Mouse (Mus musculus) neural tube, embryonic 11.5 days (tissue): ENCODE data around the gene Ydjc. TPM values are rescaled to one million over a fixed set of nuclear protein-coding genes. Genes with fewer than 3 reads are reported as not detected.

Source experiments
- ATAC-seq: fragments of 200-750 bp; cut with Nextera tagmentation; 2 replicates; pipeline ENCODE4 v1.8.0; 2017; ENCODE audit warnings: moderate number of reproducible peaks, mild to moderate bottlenecking, moderate TSS enrichment, moderate library complexity; ENCODE audit not compliant: insufficient read depth, low FRiP score, low TSS enrichment
- DNase-seq: peaks from one replicate; pipeline ENCODE4 v3.0.0-alpha.2; 2015; ENCODE audit warnings: low spot score
- H3K27ac ChIP-seq: fragments of 300-500 bp; sonication (generic); 2 replicates; pipeline ENCODE4 v1.5.1; 2014; ENCODE audit warnings: low read depth, mild to moderate bottlenecking, low read length
- H3K27me3 ChIP-seq: fragments of 300-500 bp; sonication (generic); 2 replicates; pipeline ENCODE4 v1.6.1; 2014; ENCODE audit warnings: mild to moderate bottlenecking, low read length, mixed read lengths; ENCODE audit not compliant: control insufficient read depth, insufficient read depth
- H3K36me3 ChIP-seq: fragments of 300-500 bp; sonication (generic); 2 replicates; pipeline ENCODE4 v1.6.1; 2014; ENCODE audit warnings: mild to moderate bottlenecking, low read length, moderate library complexity, mixed read lengths; ENCODE audit not compliant: control insufficient read depth, insufficient read depth
- H3K4me1 ChIP-seq: fragments of 300-500 bp; sonication (generic); 2 replicates; pipeline ENCODE4 v1.6.1; 2014; ENCODE audit warnings: low read length, mixed read lengths; ENCODE audit not compliant: control insufficient read depth, insufficient read depth
- H3K4me2 ChIP-seq: fragments of 300-500 bp; sonication (generic); 2 replicates; pipeline ENCODE4 v1.6.1; 2014; ENCODE audit warnings: low read depth, mild to moderate bottlenecking, moderate library complexity
- H3K4me3 ChIP-seq: fragments of 300-500 bp; sonication (generic); 2 replicates; pipeline ENCODE4 v1.5.1; 2014; ENCODE audit warnings: low read depth, low read length
- H3K9ac ChIP-seq: fragments of 300-500 bp; sonication (generic); 2 replicates; pipeline ENCODE4 v1.6.1; 2014; ENCODE audit warnings: mild to moderate bottlenecking, low read length
- H3K9me3 ChIP-seq: fragments of 300-500 bp; sonication (generic); 2 replicates; pipeline ENCODE4 v1.6.1; 2016; ENCODE audit warnings: low read length; ENCODE audit not compliant: control insufficient read depth
- WGBS: fragments of 180-500 bp; shearing (Covaris S2); extraction: QIAGEN DNeasy Blood & Tissue Kit; methylation state at CpG from one replicate; pipeline ENCODE4 v1.1.7; 2014; 5-methylcytosine and 5-hydroxymethylcytosine counted together
- polyA plus RNA-seq: library from polyadenylated mRNA; unstranded; fragments of >200 nt; fragmentation: Nextera tagmentation; extraction: Ambion mirVana; gene quantifications from 2 replicates; pipeline ENCODE4 v1.2.1, GENCODE M21; 2014

Ydjc gene
- polyA plus RNA-seq, 1 experiment from 2014 or later: 12.5 TPM

DNA sequence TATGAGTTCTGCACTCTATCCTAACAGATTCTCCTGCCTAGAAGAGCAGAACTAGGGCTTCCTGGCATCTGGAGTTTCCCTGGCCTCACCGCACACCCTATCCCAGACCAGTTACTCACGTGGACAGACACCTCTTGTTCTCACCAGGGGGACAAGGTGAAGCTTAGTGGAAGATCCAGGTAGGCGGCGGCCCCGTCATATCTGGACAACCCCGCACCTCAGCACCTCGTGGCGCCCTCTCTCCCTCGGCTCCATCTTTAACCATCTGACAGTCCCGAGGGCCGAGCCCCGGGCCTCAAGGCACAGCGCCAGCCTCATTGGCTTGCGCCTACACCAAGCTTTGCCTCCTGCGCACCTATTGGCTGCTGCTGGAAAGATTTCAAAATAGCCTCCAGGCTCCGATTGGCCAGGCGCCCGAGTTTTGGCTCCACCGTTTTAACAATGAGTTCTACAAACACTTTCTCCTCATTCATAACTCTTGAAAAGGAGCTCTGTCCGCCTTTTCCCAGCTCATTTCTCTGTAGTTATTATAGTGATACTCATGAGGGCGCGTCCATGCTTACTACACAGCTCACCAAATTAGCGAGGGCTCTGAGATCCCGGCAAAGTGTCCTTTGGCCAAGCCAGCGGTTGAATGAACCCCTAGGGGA is 19.4 kb upstream of the Ydjc start, which contains the start of gene 2610318N02Rik:
2610318N02Rik (minus strand) TSS at position 297 of the 650 bp plus-strand sequence.
- no peaks in the 10 kb centered on the region for H3K9me3 ChIP-seq
- peaks cover 2% of the 10 kb centered on the region; the same call in 1 of the 2 replicates for H3K36me3 ChIP-seq
- ATAC-seq: peak; percentile 96
- H3K27ac ChIP-seq: peak within 1 kb of the TSS; percentile 64
- under 1% methylated on average over 25 of the region's 25 CpGs for WGBS
- no peaks in the 10 kb centered on the region for H3K27me3 ChIP-seq
- peak within 1 kb of the TSS; percentile 75 for H3K9ac ChIP-seq
- peak within 1 kb of the TSS; percentile 93 for H3K4me2 ChIP-seq
- peaks cover 11% of the 10 kb centered on the region; the same call in 1 of the 2 replicates for H3K4me1 ChIP-seq
- DNase-seq: peak; percentile 92
- H3K4me3 ChIP-seq: peak within 1 kb of the TSS; percentile 70

DNA sequence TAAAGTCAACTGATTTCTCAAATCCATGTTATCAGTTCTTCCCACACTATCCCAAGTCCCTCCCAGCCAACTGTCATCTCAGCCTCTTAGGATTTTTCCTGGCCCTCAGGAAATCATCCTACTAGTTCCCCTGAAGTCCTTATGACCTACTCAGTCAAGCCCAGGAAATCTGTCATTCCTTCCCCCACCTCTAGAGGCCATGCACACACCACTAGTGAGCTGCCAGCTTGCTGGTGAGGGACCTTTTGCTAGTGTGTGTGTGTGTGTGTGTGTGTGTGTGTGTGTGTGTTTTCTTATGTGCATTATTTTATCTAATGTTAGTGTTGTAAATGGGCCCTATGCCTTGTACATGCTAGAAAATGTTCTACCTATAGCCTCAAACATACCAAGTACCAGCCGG is 17.1 kb upstream of the Ydjc start:
- no peaks in the 10 kb centered on the region for H3K36me3 ChIP-seq
- DNase-seq (no peak), ATAC-seq (no peak)
- 97% methylated on average over 1 of the region's 1 CpGs for WGBS
- peaks cover 10% of the 10 kb centered on the region for H3K4me1 ChIP-seq
- no peak overlapping the region for H3K4me3 ChIP-seq
- H3K27ac ChIP-seq: no peak overlapping the region
- H3K9ac ChIP-seq: no peak overlapping the region
- H3K9me3 ChIP-seq: no peaks in the 10 kb centered on the region
- no peaks in the 10 kb centered on the region for H3K27me3 ChIP-seq
- no peak overlapping the region for H3K4me2 ChIP-seq

DNA sequence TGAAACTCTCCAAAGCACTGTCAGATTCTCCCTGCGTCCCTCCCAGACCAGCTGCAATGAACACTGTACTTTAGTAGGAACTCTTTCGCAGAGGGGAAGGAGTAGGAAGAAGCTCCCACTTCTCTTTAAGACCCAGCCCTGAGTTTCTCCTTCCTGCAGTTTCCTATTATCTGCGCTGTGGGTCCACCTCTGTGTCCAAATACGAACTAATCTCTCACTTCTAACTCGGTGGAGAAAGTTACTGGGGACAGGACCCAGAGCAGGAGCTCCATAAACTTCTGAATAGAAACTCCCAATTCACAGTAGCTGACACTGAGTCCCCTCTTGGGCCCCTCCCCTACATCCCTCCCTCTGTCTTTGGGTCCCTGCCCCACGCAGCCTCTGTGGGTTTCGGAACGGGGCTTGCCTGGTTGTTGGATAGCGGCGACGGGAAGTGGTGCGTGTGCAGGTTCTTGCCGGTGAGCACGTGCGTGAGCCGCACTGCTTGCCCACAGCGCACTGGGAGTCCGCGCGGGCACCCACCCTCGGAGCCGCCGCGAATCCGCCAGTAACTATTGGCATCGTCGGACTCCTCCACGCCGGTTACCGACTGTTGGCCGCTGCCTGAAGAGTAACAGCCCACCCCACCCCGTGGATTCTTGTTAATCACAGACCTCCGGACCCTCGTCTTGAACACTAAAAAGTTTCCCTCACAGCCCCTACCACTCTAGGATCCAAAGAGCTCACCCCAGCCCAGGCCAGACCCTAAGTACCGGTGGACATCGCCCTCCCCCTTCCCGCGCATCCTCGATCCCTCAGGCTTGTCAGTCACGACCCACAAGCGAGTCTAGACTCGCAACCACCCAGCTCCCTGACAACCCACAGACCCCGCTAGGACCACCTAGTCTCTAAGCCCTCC is 13.0 kb upstream of the Ydjc start:
- H3K9me3 ChIP-seq: no peaks in the 10 kb centered on the region
- H3K9ac ChIP-seq: peak overlapping the region; percentile 75
- no peaks in the 10 kb centered on the region for H3K27me3 ChIP-seq
- no peaks in the 10 kb centered on the region for H3K36me3 ChIP-seq
- ATAC-seq (peak; percentile 86; the same call in 1 of the 2 replicates), DNase-seq (peak; percentile 23)
- H3K27ac ChIP-seq: peak overlapping the region; percentile 76
- H3K4me2 ChIP-seq: peak overlapping the region; percentile 82
- 3% methylated on average over 43 of the region's 43 CpGs for WGBS
- H3K4me1 ChIP-seq: peaks cover 2% of the 10 kb centered on the region; the same call in 1 of the 2 replicates
- peak overlapping the region; percentile 69 for H3K4me3 ChIP-seq

DNA sequence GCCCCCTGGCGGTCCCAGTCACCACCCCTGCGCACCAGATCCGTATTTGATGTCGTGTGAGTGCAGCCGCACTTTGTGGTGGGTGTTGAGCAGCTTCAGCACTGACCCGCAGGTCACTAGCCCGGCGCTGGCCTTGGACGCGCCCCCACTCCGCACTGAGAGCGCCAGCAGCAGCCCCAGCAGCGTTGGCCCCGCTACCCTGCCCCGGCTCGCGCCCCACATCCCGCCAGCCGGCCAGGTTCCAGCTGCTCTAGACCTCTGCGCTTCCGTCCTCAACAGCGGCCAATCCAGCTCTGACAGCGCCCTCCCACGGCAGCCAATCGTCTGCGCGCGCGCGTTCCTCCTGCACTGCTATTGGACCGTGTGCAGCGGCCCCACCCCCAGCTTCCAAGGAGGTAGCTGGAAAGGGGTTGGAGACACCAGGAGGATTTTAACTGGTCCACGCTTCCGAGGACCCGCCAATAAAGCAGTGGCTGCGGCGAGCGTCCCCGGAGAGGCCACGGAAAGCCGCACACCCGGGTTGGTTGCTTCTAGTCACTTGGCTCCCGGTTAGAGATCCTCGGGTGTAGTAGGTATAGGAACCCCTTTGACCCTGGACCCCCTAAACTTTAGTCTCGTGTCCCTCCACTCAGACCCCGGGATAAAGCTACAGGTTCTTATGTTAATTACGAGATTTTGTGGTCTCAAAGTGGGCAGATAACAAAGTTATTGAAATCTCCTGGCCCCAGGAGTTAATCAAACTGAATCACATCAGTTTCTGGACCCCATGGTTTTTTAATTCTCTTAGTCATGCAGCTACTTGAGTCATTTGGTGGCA is 12.1 kb upstream of the Ydjc start, which contains the start of gene Sdf2l1:
Sdf2l1 (minus strand) TSS at position 295 of the 817 bp plus-strand sequence.
- H3K9ac ChIP-seq: peak within 1 kb of the TSS; percentile 75
- WGBS: under 1% methylated on average over 47 of the region's 47 CpGs
- H3K9me3 ChIP-seq: no peaks in the 10 kb centered on the region
- peak within 1 kb of the TSS; percentile 82 for H3K4me2 ChIP-seq
- ATAC-seq: peak; percentile 99
- peaks cover 2% of the 10 kb centered on the region; the same call in 1 of the 2 replicates for H3K4me1 ChIP-seq
- DNase-seq: peak; percentile 99
- H3K27me3 ChIP-seq: no peaks in the 10 kb centered on the region
- H3K27ac ChIP-seq: peak within 1 kb of the TSS; percentile 76
- H3K36me3 ChIP-seq: no peaks in the 10 kb centered on the region
- H3K4me3 ChIP-seq: peak within 1 kb of the TSS; percentile 69

DNA sequence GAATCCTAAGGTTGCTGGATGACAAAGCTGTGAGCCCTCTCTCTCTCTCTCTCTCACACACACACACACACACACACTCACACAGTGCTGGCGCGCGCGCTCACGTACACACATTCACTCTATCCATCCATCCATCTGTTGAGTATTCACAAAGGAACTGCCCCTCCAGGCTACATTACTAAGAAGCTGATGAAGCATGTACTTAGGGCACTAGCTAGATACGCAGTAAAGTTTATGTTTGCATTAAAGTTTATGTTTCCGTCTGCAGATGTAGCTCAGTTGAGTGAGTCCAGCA is 11.6 kb upstream of the Ydjc start:
- no peak for ATAC-seq
- Histone ChIP-seq H3K27me3 (no peaks in the 10 kb centered on the region), H3K9ac (peak overlapping the region; percentile 52; the same call in 1 of the 2 replicates), H3K4me3 (peak overlapping the region; percentile 69), H3K36me3 (no peaks in the 10 kb centered on the region), H3K27ac (no peak overlapping the region), H3K9me3 (no peaks in the 10 kb centered on the region), H3K4me2 (peak overlapping the region; percentile 82), H3K4me1 (peaks cover 2% of the 10 kb centered on the region; the same call in 1 of the 2 replicates)
- 44% methylated on average over 7 of the region's 7 CpGs for WGBS
- DNase-seq: no peak

DNA sequence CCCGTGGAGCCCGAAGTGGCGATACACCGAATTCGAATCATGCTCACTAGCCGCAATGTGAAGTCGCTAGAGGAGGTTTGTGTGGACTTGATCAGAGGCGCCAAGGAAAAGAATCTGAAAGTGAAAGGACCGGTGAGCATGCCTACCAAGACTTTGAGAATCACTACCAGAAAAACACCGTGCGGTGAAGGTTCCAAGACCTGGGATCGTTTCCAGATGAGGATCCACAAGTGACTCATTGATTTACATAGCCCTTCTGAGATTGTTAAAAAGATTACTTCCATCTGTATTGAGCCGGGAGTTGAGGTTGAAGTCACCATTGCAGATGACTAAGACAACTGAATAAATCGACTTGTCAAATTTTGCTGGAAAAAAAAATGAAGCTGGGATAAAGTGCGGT is 7.1 kb upstream of the Ydjc start:
- Histone ChIP-seq H3K9ac (no peak overlapping the region), H3K27me3 (no peaks in the 10 kb centered on the region), H3K4me1 (no peaks in the 10 kb centered on the region), H3K4me3 (no peak overlapping the region), H3K9me3 (no peaks in the 10 kb centered on the region), H3K4me2 (no peak overlapping the region), H3K36me3 (no peaks in the 10 kb centered on the region), H3K27ac (no peak overlapping the region)
- WGBS: 86% methylated on average over 15 of the region's 15 CpGs
- ATAC-seq (no peak), DNase-seq (no peak)

DNA sequence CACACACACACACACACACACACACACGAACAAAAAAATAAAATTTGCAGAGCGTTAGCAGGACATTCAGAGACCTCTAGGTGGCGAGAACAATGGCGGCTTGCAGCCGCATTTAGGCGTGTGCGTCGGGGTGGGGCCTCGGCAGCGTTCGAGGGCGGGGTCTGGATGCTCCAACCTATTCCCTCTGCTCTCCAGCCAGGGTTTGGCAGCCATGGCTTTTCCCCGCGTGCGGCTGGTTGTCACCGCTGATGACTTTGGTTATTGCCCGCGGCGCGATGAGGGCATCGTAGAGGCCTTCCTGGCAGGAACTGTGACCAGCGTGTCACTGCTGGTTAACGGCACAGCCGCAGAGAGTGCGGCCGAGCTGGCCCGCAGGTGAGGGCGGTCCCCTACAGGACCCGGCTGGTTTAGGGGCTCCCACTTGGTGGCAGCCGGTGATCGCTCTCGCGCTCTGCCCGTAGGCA is 2.4 kb downstream of the Ydjc start, which contains the start of gene Ccdc116:
Ccdc116 (minus strand) TSS at position 458 of the 464 bp plus-strand sequence.
- peaks cover 12% of the 10 kb centered on the region; the same call in 1 of the 2 replicates for H3K4me1 ChIP-seq
- H3K4me2 ChIP-seq: peak within 1 kb of the TSS; percentile 95
- peak; percentile 82 for ATAC-seq
- H3K27ac ChIP-seq: no peak within 1 kb of the TSS
- 0% methylated on average over 34 of the region's 34 CpGs for WGBS
- H3K36me3 ChIP-seq: no peaks in the 10 kb centered on the region; the same call in 1 of the 2 replicates
- H3K9me3 ChIP-seq: no peaks in the 10 kb centered on the region
- peak; percentile 90 for DNase-seq
- H3K4me3 ChIP-seq: peak within 1 kb of the TSS; percentile 57
- H3K27me3 ChIP-seq: peaks cover 13% of the 10 kb centered on the region
- peak within 1 kb of the TSS; percentile 45 for H3K9ac ChIP-seq

DNA sequence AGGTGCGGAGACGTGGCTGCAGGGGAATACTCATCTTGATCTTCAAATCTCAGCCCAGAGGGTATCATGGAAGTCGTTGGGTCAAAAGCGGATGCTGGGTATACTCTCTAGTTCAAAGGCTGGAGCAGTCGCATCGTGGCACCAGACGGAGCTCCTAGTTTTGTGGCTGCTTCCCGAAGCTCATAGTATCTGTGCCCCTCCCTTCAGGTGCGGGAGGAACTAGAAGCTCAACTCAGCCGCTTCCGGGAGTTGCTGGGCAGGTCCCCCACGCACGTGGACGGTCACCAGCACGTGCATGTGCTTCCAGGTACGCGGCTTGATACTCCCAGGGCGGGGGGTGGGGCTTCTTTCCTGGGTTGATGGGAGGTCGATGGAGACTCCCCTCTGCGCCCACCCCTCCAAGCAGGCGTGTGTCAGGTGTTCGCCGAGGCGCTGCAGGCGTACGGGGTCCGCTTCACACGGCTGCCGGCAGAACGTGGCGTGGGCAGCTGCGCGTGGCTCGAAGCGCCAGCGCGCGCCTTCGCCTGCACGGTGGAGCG is 3.0 kb downstream of the Ydjc start:
- ATAC-seq (peak; percentile 29), DNase-seq (no peak)
- peaks cover 13% of the 10 kb centered on the region for H3K27me3 ChIP-seq
- under 1% methylated on average over 41 of the region's 41 CpGs for WGBS
- peak overlapping the region; percentile 45 for H3K9ac ChIP-seq
- peaks cover 4% of the 10 kb centered on the region; the same call in 1 of the 2 replicates for H3K36me3 ChIP-seq
- peak overlapping the region; percentile 57 for H3K4me3 ChIP-seq
- no peak overlapping the region for H3K27ac ChIP-seq
- no peaks in the 10 kb centered on the region for H3K9me3 ChIP-seq
- H3K4me1 ChIP-seq: peaks cover 12% of the 10 kb centered on the region; the same call in 1 of the 2 replicates
- H3K4me2 ChIP-seq: peak overlapping the region; percentile 95
